Mouse (Mus musculus) E14TG2a.4 (cell line): ENCODE results near the gene Gnaq.

Experiments
- CTCF ChIP-seq: conservative IDR thresholded peaks from 2 replicates; pipeline ENCODE4 v1.5.1; 2014; ENCODE audit warnings: low read length
- POU5F1 ChIP-seq: IDR thresholded peaks from 2 replicates; pipeline ENCODE4 v1.6.1; 2014; ENCODE audit warnings: low read length, borderline replicate concordance

- TF ChIP-seq CTCF (no peak), POU5F1 (no peak)
Observed at GRCm38 (mm10) chr19:16418086-16418663, 285.5 kb downstream of the Gnaq start.
